Mouse (Mus musculus) megakaryocyte, embryonic 14.5 days (primary cell): ENCODE data around the gene Pbx2.

ENCODE experiments used
- FLI1 ChIP-seq: IDR thresholded peaks from 2 replicates; pipeline ENCODE4 v1.6.1; 2012; ENCODE audit warnings: low read length, inconsistent platforms, mixed read lengths
- GATA1 ChIP-seq: IDR thresholded peaks from 3 replicates; pipeline ENCODE4 v1.6.1; 2012; ENCODE audit warnings: mixed read lengths, low read length, inconsistent platforms, borderline replicate concordance

DNA sequence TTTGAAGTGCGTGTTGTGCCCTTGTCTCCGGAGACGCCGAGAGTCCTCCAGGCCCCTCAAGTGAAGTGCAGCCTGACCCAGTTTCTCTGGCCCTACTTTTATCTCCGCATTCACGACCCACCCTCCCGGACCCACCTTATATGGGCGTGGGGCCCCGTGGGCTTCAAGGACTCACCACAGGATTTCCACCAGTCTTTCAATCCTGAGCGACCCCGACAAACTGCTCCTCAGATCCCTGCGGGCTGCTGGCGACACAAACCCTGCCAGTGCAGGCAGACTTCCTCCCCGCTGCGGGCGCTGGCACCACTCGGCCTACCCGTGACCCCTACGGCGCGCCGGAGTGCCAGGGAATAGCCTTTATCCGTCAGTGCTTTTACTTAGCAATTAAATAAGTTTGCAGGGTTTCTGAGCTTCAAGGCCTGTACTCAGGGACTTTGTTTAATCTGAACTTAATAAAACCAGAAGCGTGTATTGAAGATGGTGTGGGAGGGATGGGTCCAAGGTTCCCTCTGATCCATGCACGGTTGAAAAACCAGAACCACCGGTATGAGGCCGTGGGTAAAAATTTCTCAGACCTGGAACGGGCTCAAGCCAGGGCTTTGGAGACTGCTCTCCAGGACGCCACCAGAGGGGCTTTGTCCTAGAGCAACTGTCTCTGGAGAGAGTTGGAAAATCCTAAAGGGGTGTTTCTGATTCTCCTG, 37.0 kb downstream of the Pbx2 start, which contains the start of gene Ppt2:
- TF ChIP-seq GATA1 (no peak), FLI1 (no peak)
